Mouse (Mus musculus): ENCODE measurements around the gene Higd1c. TPM values are rescaled to one million over a fixed set of nuclear protein-coding genes. Genes with fewer than 3 reads are reported as not detected.

Gene Higd1c
- polyA plus RNA-seq, 1 experiment = not detected

DNA sequence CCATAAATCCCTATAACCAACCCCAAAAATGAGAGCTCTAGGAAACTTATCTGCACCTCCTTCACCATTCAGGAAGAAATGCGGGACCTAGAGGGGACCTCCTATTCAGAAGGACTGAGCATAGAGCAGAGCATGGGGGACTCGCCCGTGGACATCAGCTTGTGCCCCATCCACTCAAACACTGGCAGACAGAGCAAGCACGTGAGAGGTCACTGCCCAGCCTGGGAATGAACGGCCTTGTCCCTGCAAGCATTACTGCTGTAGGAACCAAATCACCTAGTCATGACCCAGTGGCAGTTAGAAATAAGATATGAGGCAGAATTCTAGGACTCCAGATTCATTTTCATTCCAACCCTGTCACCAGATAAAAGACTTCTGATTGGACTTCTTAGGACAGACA, 47.4 kb downstream of the Higd1c start:
- H3K4me3 ChIP-seq (ENCODE audit: insufficient read depth, low read depth, low read length) = no peak overlapping the region
- H3K27ac ChIP-seq (replicated peaks; ENCODE audit: low read depth, low read length) = no peak overlapping the region
- H3K4me1 ChIP-seq (ENCODE audit: control insufficient read depth, insufficient read depth, insufficient read length, low read length) = peaks cover 3% of the 10 kb centered on the region

DNA sequence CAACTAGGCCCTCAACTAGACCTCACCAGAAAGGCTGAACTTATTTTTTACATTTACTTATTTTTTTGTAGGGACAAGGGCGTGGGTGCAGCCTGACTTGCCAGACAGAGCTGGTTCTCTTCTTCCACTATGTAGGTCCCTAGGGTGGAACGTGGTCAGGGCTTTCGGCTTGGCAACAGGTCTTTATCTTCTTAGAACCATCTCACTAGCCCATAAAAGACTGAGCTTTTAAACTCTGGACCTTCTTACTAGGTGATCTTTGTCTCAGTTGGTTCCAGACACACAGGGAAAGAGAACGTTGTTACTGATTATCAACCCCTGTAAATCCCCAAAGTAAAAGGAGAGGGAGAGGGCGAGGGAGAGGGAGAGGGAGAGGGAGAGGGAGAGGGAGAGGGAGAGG, 49.0 kb downstream of the Higd1c start:
- Histone ChIP-seq H3K4me3 (ENCODE audit: insufficient read depth, low read depth, low read length) (no peak overlapping the region), H3K27ac (replicated peaks; ENCODE audit: low read depth, low read length) (peak overlapping the region; percentile 34), H3K4me1 (ENCODE audit: control insufficient read depth, insufficient read depth, insufficient read length, low read length) (peaks cover 6% of the 10 kb centered on the region)

DNA sequence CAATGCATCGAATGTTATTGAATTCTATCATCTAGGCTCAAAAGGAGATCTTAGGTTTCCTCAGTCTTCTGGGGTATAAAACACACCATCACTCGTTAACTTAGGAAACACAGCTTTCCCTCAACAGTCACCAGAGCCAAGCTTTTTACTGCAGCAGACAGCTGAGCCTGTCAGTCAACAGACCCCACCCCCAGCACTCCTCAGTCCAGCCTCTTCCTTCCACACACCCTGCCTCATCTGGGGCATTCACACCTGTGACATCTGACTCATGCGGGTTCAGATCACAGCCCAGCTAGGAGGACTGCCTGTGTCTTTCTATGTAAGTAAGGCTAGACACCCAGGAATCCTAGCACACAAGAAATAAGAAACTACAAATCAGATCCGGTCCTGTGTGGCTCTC, 49.7 kb downstream of the Higd1c start:
- H3K4me1 ChIP-seq (ENCODE audit: control insufficient read depth, insufficient read depth, insufficient read length, low read length) = peaks cover 6% of the 10 kb centered on the region
- H3K4me3 ChIP-seq (ENCODE audit: insufficient read depth, low read depth, low read length) = no peak overlapping the region
- H3K27ac ChIP-seq (replicated peaks; ENCODE audit: low read depth, low read length) = no peak overlapping the region

DNA sequence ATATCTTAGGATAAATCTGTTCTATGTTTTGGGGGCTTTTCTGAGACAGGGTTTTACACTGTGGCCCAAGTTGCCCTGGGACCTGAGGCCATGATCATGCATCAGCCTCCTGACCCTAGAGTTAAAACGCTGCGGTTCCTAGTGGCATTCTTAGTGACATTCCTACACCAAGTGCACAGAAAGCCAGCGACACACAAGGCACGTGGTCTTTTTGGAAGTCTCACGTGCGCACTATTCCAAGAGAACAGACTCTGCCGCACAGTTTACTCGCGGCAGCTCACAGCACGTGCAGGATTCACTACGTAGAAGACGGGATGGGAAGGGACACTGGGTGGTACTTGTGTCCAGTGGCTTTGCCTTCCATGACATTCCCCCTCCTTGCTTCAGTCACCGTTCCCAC, 50.6 kb downstream of the Higd1c start:
- no peak overlapping the region for H3K27ac ChIP-seq (replicated peaks; ENCODE audit: low read depth, low read length)

GRCm38 (mm10) chr15:100415684-100416083, 51.3 kb downstream of the Higd1c start:
- H3K4me1 ChIP-seq (ENCODE audit: control insufficient read depth, insufficient read depth, insufficient read length, low read length) = peaks cover 9% of the 10 kb centered on the region
- no peak overlapping the region for H3K4me3 ChIP-seq (ENCODE audit: insufficient read depth, low read depth, low read length)
- no peak overlapping the region for H3K27ac ChIP-seq (replicated peaks; ENCODE audit: low read depth, low read length)

More for the DNA sequence above, 50.6 kb downstream of the Higd1c start:
- Histone ChIP-seq H3K4me1 (ENCODE audit: control insufficient read depth, insufficient read depth, insufficient read length, low read length) (peaks cover 6% of the 10 kb centered on the region), H3K4me3 (ENCODE audit: insufficient read depth, low read depth, low read length) (no peak overlapping the region)

DNA sequence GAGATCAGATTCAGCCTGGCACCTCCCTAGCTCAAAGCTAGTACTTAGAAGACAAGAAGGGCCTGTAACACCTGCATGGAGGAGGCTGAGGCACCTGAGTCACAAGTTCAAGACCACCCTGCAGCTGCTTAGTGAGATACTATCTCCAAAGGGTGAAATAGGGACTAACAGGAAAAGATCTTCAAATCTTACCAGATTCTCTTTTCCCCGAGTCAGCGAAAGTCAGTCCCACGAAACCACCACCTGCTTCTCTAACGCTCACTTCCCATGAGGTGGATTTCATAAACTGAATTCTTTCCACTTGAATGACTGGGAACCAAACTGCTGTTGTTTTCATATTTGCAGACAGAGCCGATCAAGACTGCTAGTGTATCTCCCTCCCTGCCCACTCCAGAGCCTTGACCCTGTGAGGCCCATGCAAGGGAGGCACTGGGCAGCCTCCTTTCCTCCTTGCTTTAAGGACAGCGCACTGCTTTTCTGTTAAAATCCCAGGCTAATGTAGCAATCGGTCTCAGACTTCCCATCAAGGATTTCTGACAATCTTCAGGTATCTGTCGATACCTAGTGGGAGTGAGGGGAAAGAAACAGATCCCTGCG, 53.6 kb downstream of the Higd1c start:
- Histone ChIP-seq H3K27ac (replicated peaks; ENCODE audit: low read depth, low read length) (no peak overlapping the region), H3K4me1 (ENCODE audit: control insufficient read depth, insufficient read depth, insufficient read length, low read length) (peaks cover 18% of the 10 kb centered on the region), H3K4me3 (ENCODE audit: insufficient read depth, low read depth, low read length) (no peak overlapping the region)

DNA sequence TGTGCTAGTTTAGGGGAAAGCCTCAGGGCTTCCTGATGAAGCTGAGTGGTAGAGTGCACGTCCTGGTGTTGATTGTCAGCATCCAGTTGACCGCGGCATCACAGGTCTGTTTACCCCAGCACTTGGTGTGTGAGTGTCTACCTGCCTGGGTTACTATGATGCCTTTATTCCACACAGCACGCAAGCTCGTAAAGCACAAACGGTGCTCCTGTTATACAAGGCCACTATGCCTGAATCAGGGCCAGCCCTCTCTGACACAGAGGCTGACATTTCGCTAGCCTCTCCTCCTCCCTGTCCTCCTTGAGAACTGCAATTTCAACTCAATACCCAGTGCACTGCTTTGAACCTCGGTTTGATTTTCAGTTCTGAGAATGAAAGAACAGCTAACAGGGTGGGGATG, 55.0 kb downstream of the Higd1c start:
- H3K27ac ChIP-seq (replicated peaks; ENCODE audit: low read depth, low read length) = 0 out of 2 replicates have a peak overlapping the region, but pooled peaks have one; percentile 8
- peaks cover 14% of the 10 kb centered on the region; the same call in 1 of the 2 replicates for H3K4me1 ChIP-seq (ENCODE audit: control insufficient read depth, insufficient read depth, insufficient read length, low read length)
- no peak overlapping the region for H3K4me3 ChIP-seq (ENCODE audit: insufficient read depth, low read depth, low read length)

DNA sequence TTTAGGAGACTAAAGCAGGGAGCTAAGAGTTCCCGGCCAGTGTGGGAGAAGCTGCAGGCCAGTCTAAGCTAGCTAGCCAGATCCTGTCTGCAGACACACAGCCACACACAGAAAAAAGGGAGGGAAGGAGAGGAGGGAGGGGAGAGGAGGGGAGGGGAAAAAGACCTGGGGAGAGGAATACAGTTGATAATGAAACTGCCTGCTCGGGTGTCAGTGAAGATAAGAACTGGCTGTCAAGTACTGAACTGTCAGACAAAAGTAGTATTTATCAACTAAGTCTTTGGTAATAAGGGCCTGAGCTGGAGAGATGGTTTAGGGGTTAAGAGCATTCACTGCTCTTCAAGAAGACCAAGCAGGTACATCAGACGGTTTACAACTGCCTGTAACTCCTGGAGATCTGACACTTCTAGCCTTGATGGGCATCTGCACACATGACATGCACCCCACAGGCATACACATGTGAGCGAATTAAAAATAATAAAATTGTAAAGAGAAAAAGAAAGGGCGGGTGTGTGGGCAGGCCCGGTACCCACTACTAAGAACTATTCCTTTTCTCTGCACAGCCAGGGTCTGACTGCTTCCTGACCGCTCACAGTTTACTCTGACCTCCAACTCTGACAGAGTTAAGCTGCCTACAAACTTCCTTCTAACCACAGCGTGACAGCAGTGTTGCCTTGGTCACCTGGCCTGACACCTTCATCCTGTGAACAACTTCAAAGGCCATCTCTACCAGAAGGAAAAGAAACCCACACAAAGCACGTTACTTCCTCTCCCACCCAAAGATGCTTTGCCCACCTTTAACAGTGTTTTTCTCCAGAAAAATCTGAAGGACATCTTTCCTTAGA, 55.8 kb downstream of the Higd1c start:
- Histone ChIP-seq H3K27ac (replicated peaks; ENCODE audit: low read depth, low read length) (0 out of 2 replicates have a peak overlapping the region, but pooled peaks have one; percentile 8), H3K4me3 (ENCODE audit: insufficient read depth, low read depth, low read length) (no peak overlapping the region), H3K4me1 (ENCODE audit: control insufficient read depth, insufficient read depth, insufficient read length, low read length) (peaks cover 14% of the 10 kb centered on the region; the same call in 1 of the 2 replicates)

- Histone ChIP-seq H3K4me3 (ENCODE audit: insufficient read depth, low read depth, low read length) (peak overlapping the region; percentile 79), H3K4me1 (ENCODE audit: control insufficient read depth, insufficient read depth, insufficient read length, low read length) (peaks cover 14% of the 10 kb centered on the region; the same call in 1 of the 2 replicates), H3K27ac (replicated peaks; ENCODE audit: low read depth, low read length) (peak overlapping the region; percentile 15; the same call in 1 of the 2 replicates)
Measured at GRCm38 (mm10) chr15:100421059-100421757, 56.9 kb downstream of the Higd1c start.

GRCm38 (mm10) chr15:100421758-100422197, 57.4 kb downstream of the Higd1c start, which contains the start of gene Gm5475:
Gm5475 (plus strand) TSS chr15:100422147.
- Histone ChIP-seq H3K4me3 (ENCODE audit: insufficient read depth, low read depth, low read length) (peak within 1 kb of the TSS; percentile 79), H3K27ac (replicated peaks; ENCODE audit: low read depth, low read length) (peak within 1 kb of the TSS; percentile 15), H3K4me1 (ENCODE audit: control insufficient read depth, insufficient read depth, insufficient read length, low read length) (peaks cover 14% of the 10 kb centered on the region; the same call in 1 of the 2 replicates)

- peak overlapping the region; percentile 79 for H3K4me3 ChIP-seq (ENCODE audit: insufficient read depth, low read depth, low read length)
- peak overlapping the region; percentile 3; the same call in 1 of the 2 replicates for H3K27ac ChIP-seq (replicated peaks; ENCODE audit: low read depth, low read length)
- H3K4me1 ChIP-seq (ENCODE audit: control insufficient read depth, insufficient read depth, insufficient read length, low read length) = peaks cover 14% of the 10 kb centered on the region; the same call in 1 of the 2 replicates
Measured at GRCm38 (mm10) chr15:100422476-100422875, 58.1 kb downstream of the Higd1c start.

- peak overlapping the region; percentile 79 for H3K4me3 ChIP-seq (ENCODE audit: insufficient read depth, low read depth, low read length)
- peak overlapping the region; percentile 3; the same call in 1 of the 2 replicates for H3K27ac ChIP-seq (replicated peaks; ENCODE audit: low read depth, low read length)
- H3K4me1 ChIP-seq (ENCODE audit: control insufficient read depth, insufficient read depth, insufficient read length, low read length) = peaks cover 12% of the 10 kb centered on the region; the same call in 1 of the 2 replicates
Measured at GRCm38 (mm10) chr15:100422899-100423860, 58.8 kb downstream of the Higd1c start.

GRCm38 (mm10) chr15:100423916-100424315, 59.6 kb downstream of the Higd1c start:
- peaks cover 12% of the 10 kb centered on the region; the same call in 1 of the 2 replicates for H3K4me1 ChIP-seq (ENCODE audit: control insufficient read depth, insufficient read depth, insufficient read length, low read length)
- H3K27ac ChIP-seq (replicated peaks; ENCODE audit: low read depth, low read length) = no peak overlapping the region
- H3K4me3 ChIP-seq (ENCODE audit: insufficient read depth, low read depth, low read length) = peak overlapping the region; percentile 23

Measured in brown adipose tissue, adult 24 weeks (tissue).